Mouse (Mus musculus) lung, adult 2 months (tissue): Measurements from ENCODE around the gene Mark2.

ENCODE experiments used
- CTCF ChIP-seq: fragments of 200-500 bp; IDR thresholded peaks from 2 replicates; pipeline ENCODE4 v1.5.1; 2011; ENCODE audit warnings: mild to moderate bottlenecking, low read length, control low read depth; ENCODE audit not compliant: insufficient read depth
- POLR2A ChIP-seq: fragments of 200-500 bp; IDR thresholded peaks from 2 replicates; pipeline ENCODE4 v1.6.1; 2011; ENCODE audit warnings: low read depth, mild to moderate bottlenecking, control low read depth, low read length, borderline replicate concordance; ENCODE audit errors: extremely low read depth

DNA sequence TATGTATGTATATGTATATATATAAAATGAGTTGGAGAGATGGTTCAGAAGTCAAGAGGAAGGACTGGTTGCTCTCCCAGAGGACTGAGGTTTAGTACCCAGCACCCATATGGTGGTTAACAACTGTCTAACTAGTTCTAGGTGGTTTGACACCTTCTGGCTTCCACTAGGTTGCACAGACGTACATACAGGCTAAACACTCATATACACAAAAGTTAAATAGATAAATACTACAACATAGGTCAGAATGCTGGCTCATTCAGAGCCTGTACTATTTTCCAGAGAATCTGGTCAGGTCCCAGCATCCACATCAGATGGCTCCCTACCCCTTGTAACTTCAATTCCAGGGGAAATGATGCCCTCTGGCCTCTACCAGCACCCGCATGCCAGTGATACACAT lies 986 bp upstream of the Mark2 start:
- TF ChIP-seq CTCF (no peak), POLR2A (no peak)
